Mouse (Mus musculus) NIH3T3 (cell line): Measurements from ENCODE around the gene Mthfd1l.
"Not testable (repeated sequence)": the region's sequence is repeated elsewhere in the genome, so short reads cannot be mapped to it uniquely, and the experiment has no call there.

Source experiments
- DNase-seq: peaks from one replicate; pipeline ENCODE4 v3.0.0-alpha.2; 2012; ENCODE audit warnings: low read depth

The Mthfd1l gene

DNA sequence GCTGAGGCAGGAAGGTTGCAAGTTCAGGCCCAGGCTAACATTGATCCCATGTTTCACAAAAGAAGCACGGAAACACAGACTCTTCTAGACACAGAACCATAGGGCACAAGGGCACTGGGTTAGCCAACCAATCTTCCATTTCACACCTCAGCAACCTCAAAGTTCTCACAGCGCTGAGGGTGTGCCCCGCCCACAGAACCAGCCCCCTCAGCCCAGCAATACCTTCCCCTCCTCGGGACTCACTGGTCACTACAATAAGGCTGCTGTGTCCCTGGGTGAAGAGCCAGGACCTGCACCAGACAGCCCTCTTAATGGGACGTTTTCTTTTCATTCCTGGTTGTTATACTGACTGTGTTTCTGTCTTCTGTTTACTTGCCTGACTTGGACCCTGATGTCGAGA, 181.1 kb downstream of the Mthfd1l start:
- no peak for DNase-seq

DNA sequence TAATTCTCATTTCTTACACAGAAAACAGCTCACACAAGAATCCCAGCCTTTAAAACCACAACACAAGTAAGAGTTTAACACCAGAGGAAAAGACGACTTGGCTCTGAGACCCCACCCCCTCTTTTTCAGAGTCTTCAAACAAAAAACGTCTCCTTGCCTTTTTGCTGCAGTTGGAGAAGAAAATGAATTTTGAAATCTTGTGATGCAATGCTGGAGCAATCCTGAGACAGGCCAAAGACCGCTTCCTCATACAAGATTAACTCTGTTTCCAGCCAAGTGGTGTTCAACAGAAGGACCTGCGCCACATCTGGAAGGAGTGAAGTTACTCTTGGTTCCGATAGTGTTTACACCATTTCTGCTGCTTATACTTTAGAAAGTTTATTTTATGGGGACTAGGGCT, 182.6 kb downstream of the Mthfd1l start:
- peak; percentile 78 for DNase-seq

DNA sequence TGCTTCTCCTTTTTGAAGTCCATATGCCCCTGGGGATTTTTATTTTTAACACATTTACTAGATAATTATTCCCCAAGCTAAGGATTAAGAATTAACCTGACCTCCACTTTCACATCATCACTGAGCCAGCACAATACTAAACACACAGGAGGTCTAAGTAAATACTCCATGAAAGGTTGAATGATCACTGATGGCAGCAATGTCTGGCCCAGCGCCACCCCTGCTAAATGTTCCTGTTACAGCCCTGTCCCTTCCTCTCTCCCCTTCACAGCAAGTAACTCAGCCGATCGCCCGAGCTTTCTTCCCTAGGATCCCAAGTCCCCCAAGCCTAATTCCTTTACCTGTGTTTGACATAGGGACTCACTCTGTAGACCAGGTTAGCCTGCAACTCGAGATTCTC, 185.6 kb downstream of the Mthfd1l start:
- DNase-seq: no peak

DNA sequence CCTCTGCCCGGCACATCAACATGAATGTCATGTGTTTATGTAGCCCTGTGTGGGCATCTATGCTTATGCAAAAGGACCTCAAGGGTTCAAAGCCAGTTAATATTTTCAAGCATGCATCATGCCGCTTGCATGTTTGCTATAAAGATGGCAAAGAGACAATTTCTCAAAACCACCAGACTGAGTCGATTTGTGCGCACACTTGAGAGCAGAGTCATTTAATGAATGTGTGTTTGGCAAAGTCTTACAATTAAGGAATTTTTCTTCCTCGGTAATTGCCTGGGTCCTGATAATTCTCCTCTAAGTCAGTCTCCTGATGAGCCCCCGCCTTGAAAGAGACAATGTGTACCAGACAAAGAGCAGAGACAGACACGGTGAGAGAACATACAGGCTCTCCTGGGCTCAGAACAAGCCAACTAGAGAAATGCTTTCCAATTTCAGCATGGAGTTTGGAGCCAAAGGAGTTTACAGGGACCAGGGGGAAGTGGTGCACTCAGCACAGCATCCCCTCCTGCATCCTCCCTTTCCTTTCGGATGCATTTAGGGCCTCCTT, 186.7 kb downstream of the Mthfd1l start:
- no peak for DNase-seq

DNA sequence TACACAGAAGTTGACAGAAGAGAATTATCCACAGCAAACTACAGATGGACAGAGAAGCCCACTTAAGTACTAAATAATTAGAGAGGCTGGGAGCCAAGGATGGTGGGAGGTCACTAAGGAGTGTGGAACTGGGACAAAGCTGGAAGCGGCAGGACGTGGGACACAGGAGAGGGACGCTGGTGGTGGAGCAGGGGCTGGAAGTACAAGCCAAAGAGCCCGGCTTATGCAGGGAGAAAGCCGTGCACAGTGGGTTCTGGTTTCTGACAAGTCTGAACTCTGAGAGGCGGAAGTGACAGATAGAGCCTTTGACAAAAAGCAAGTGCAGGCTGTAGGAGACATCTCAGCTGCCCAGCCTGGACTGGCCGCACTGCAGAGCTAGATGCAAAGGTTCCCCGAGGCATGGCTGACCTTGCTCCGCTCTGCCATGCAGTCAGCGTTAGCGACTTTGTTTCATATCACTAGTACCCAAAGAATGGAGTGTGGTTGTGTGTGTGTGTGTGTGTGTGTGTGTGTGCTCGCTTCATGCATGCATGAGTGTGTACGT, 187.4 kb downstream of the Mthfd1l start:
- no peak for DNase-seq

DNA sequence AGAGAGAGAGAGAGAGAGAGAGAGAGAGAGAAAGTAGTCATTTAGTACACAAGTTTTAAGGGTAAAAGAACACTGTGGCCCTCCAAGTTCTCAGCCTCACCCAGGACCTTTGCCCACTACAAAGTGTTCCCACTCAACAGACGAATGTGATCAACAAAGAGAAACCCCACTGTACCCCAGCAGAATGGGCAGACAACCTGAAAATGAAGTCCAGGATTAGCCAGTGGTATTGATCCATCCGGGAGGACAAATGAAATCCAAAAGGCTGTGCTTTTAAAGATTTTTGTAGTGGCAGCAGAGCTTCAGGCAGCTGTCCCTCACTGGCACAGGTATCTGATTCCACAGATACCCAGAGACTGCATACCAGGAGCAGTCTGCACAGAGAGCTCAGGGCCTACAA, 189.1 kb downstream of the Mthfd1l start:
- DNase-seq: no peak

DNA sequence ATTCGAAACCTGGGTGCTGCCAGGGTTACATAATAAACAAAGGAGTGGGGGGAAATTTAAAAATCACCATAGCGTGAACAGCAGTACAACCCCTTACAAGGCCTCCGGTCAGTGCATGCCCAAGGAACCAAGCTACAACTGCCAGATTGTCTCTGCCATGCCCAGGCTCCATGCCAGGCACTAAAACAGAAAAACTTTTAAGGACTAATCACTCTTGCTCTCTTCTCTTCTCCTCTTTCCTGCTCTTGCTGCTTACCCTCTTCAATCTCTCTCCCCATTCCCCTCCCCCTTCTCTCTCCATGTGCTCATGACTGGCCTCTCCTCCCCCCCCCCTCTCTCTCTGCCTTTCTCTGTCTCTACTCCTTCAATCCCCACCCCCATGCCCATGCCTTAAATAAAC, 190.1 kb downstream of the Mthfd1l start:
- peak; percentile 28 for DNase-seq

DNA sequence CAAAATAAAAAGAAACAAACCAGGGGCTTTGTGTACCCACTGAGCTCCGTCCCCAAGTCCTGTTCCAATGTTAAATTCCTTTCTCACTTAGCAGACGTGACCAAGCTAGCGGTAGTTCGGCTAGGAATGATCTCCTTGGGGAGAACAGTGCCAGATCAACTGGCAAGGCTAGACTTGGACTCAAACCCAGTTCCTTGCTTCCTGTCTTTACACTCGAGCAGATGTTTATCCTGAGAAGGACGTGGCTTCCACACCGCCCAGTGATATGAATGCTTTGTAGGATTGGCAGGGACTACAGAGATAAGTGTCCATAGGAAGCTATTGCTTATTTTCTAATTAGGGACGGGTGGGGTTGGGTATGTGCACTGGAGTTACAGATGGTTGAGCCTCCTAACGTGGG, 191.8 kb downstream of the Mthfd1l start:
- no peak for DNase-seq

DNA sequence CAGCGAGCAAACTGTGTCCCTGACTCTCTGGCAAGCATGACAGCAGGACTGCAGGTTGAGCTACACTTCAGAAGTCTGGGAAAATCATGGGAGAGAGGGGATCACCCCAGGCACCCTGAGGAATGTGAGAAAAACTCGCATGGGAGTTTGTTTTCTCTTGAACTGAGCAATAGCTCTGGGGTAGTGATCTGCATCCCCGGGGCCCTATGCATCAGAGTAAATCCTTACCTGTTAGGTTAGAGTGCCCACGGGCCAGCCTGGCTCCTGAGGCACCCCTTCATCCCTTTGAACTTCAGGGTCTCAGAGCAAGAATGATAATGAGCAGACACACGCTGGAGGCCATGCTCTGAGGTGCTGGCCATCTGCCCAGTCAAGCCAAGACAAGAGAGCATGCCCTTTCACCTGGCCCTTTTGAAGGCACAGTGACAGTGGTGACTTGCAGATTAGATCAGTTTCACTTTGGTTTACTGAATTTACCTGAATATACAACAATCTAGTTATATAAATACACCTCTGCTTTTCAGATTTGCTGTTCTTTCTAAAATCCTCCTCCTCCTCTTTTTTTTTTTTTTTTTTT, 195.4 kb downstream of the Mthfd1l start:
- DNase-seq: no peak

DNA sequence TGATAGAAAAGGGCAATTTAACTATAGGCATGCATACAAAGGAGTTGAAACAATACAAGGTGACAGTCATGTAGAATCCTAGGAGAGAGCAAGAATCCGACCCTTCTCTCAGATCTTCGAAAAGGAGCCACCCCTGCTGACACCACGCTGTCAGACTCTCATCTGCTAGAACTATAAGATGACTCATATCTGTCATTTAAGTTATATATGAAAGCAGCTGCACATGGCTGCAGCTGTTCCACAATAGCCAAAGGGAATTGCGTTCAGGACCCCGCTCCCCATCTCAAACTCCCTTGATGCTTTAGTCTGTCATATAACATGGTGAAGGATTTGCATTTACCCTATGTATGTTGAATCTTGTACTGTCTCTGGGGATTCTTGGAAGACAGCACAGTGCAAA, 201.3 kb downstream of the Mthfd1l start:
- DNase-seq: no peak

DNA sequence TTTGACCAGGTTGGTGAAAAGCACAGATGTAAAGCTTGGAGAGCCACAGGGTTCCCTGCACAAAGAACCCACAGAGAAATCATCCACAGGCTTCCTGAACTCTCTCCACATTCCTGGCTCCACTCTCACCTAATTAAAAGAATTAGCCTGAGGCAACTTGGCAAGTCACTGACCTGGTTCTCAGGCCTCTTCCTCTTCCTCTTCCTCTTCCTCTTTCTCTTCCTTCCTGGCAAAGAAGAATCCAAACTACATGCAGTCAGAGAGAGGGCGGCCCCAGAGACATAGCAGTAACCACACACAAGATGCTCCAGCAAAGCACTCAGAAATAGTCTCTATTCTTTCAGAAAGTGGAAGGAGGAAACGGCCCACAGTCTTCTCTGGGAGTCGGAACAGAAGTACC, 201.8 kb downstream of the Mthfd1l start:
- no peak for DNase-seq

DNA sequence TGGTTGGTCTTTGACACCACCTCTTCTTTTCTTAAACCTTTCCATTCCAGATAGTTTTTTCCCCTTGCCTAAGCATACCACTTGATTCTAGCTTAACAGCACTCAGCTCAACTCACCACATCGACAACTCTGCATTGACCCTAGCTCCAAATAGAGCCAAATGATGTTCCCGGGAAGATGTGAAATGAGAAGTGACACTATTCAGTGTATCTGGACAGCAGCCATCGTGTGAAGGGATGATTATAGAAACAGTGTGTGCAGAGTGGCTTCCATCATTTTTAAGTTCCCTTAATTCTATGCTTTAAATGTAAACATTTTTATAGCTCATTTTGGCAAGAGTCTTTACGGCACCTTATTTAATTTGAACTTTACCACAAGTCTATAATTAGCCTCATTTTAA, 204.4 kb downstream of the Mthfd1l start:
- no peak for DNase-seq

DNA sequence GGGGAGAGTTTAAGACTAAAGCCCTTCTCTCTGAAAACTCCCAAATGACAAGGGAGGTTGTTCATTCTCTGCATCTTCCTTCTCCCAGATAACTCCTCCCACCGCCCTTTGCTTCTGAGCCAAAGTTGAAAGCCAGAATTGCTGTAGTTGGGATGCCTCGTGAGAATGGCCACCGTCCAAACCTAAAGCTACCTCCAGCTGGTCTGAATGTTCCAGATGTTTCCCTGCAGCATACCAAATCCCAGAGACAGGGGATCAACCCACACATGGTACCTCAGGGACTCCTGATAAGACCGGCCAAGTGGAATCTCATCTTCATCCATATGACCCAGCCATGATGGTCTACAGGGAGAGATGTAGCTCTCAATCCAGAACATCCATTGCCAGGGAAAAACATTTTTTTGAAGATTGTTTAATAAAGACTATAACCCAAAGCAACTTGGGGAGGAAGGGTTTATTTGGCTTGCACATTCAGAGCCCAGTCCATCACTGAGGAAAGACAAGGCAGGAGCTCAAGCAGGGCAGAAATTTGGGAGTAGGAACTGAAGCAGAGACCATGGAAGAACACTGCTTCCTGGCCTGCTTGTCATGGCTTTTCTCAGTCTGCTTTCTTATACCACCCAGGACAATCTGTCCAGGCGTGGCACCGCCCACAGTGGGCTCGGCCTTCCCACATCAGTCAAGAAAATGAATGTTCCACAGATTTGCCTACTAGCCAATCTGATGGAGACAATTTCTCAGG, 206.3 kb downstream of the Mthfd1l start:
- DNase-seq: peak; percentile 62

DNA sequence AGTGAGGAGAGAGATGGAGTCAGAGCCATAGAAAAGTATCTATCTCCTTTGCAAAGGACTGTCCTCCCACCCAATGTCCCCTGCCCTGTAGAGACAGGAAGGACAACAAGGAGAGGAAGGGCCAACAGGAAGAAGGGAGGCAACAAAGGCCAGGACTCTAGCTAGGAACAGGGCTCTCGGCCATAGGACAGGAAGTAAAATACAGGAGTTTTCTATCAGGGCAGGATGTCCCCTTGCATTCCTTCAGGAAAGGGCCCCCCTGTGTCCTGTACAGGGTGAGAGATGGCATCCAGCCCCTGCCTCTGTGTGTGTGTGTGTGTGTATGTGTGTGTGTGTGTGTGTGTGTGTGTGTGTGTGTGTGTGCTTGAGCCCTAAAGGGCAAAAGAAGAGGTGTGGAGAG, 209.0 kb downstream of the Mthfd1l start:
- no peak for DNase-seq

DNA sequence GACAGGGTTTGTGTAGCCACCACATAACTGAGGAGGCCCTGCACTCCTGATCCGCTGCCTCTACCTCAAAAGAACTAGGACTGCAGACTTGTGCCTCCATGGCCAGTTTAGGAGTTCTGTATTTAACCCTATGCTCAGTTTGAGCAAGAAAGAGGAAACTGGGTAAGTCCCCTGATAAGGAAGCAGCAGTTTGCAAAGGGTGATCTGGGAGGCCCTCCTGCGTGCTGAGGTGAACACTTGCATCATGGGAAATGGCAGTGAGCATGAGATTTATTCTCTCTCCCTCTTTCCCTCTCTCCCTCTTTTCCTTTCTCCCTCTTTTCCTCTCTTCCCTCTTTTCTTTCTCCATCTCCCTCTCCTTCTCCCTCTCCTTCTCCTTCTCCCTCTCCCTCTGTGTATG, 209.5 kb downstream of the Mthfd1l start:
- no peak for DNase-seq

DNA sequence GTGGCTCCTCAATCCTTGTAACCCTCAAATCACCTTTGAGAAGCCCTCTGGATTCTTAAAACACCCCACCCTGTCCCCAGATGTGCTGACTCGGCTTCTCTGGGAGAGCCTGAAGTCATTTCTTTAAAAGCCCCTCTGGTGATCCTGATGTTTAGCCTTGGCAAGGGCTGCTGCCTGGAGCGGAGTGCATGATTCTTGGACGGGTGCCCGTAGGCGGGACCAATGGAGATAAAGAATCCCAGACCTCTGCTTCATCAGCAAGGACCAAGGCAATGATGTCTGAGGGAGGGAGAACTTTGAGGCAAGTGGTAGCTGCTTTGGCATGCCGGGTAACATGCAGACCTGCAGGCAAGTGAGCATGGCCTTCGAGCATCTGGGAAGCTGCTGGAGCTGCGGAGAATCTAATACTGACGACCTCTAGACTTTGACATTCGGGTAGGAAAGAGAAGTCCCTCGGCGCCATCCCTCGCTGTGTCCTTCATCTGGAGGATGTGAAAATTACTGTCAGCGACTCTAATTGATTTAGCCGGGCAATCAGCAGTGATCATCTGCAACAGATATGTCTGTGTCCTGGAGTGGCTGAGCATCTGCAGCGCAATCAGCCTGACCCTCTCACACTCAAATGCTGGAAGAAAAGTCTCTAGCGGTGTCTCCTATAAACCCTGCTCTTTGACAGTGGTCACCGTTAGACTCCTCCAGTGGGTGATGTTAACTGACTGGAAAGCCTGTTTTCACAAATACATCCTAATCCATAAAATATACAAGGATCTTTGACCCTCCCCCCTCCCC, 215.9 kb downstream of the Mthfd1l start:
- DNase-seq: peak; percentile 58

DNA sequence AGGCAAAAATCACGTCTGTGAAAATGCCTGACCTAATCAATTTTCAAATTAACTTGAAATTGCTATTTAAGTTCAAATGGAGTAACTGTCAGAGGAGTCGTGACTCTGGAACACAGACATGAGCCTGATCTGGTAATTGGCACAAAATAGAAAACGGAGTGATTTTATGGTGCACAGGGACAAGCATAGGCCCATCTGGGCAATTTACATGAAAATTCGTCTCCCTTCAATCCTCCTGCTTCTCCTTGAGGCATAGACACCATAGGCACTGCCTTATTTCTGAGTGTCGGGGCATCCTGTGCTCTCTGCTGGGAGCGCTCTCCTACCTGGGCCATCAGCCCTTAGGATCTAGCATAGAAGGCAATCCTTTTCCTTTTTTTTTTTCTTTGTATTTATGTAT, 216.5 kb downstream of the Mthfd1l start:
- no peak for DNase-seq

DNA sequence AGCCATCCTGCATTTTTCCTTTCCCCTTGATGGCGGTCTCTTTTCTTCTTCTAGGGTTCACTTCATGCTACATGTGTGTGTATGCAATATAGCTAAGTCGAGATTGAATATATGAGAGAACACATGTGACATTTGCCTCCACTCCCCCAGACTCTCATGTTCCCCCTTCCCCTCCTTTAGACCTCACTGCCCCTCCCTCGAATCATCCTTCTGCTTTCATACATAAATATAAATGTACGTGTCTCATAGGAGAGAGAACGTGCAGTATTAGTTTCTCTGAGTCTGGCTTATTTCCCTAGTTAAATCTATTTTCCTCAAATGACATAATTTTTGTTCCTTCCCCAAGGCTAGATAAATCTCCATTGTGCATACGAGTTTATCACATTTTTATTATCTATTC, 226.1 kb downstream of the Mthfd1l start:
- DNase-seq: no peak

DNA sequence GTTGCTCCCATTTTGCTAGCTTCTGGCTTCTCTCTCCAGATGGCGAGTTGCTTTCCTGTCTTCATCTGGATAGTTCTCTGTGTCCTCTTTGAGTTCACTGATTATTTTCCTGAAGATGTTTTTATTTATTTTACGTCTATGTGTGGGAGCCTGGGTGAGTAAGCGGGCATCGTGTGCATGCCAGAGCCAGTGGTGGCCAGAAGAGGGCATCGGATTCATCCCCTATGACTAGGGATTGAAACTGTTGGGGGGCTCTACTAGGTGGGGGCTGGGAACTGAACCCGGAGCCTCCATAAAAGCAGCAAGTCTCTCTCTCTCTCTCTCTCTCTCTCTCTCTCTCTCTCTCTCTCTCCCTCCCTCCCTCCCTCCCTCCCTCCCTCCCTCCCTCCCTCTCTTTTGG, 227.0 kb downstream of the Mthfd1l start:
- no peak for DNase-seq

DNA sequence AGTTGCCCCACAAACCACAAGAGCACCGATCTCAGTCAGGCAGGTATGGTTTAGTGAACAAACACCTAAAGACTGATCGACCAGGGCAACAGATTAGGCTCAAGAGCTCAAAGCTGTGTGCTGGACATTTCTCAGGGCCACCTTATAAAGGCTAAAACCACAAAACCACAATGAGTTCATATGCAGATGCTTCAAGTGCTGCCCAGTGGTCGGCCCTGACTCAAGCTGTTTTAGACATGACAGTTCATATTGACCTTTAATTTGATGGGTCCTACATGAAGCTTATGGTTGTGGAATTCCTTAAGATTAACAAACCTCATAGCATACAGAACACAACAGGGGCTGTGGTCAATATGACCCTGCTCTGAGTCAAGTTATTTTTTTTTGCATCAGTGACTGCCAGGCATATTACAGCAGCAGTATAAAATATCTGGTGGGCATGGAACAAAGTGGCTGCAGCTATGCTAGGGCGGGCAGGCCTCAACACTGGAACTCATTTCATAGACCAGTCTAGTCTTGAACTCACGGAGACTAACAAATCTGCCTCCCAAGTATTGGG, 227.7 kb downstream of the Mthfd1l start:
- peak; percentile 46 for DNase-seq

DNA sequence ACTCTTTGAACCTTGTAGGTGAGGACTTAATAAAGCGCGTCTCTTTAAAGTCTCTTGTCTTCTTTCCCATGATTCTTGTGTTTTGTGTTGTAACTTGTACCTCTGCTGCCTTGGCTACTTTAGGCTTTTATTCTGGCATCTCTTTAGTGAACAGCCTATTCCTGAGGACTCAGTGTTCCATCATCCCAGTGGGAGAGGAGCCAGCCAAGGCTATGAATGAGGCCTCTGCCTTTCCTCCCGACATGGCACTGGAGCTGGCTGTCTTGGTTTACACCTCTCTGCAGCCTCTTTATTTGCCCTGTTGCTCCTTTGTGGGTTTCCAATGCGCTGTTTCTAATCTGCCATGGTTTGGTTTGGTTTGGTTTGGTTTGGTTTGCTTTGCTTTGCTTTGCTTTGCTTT, 228.2 kb downstream of the Mthfd1l start:
- no peak for DNase-seq

DNA sequence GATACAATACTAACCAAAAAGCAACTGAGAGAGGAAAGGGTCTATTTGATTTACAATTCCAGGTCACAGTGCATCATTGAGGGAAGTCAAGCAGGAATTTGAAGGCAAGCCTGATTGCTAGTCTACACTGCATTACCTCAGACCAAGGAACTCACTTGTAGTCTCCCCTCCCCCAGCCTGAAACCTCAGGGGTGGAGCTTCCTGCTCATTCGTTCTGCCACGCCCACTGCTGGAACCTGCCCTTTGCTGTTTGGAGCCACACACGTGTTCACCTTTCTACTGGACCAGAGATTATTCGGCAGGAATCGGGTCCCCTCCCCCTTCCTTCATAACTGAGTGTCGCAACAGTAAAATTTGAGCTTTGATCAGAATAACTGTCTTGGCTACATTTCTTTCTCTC, 230.7 kb downstream of the Mthfd1l start:
- not testable (repeated sequence) for DNase-seq
